ENCODE assay signal across 26 mouse cellular contexts in genomic region chr16:5429466-5429865, GRCm38 (mm10).
DNase-seq lines count a peak whose midpoint lies in the region; ATAC-seq and TF ChIP-seq lines count a peak whose summit lies in the region.
"Had no signal": no experiment of that assay in that cellular context is flagged by ENCODE, and none has a peak within 500 bp of the region (broad histone marks: within the 10 kb centered on the region; RNA-seq: fewer than 3 reads in every experiment).

No protein-coding gene starts in this region.

- peak; percentile 4 for DNase-seq in kidney, adult 18-20 months
- peak; percentile 30 for DNase-seq in kidney, adult 9 months
- DNase-seq in kidney, postnatal 4 days, result peak; percentile 4 to 15
- DNase-seq in right cerebral cortex, postnatal 14 days, result no peak
- DNase-seq in layer of hippocampus, adult 9-10 months (ENCODE audit: low spot score), result no peak
- DNase-seq: adrenal gland, adult 2 months; cerebellum, adult 18-20 months; cerebellum, postnatal 14 days; embryo, embryonic 11 days; gastrocnemius, adult 2 months; heart, postnatal 10 days; liver had no signal

- H3K4me3 ChIP-seq in kidney, embryonic 16.5 days (ENCODE audit: low read length), result no peak overlapping the region
- H3K4me3 ChIP-seq in bone marrow macrophage, adult 2 months (ENCODE audit: insufficient read depth, low read length), result no peak overlapping the region
- H3K4me3 ChIP-seq in intestine, embryonic 15.5 days (replicated peaks), result no peak overlapping the region
- H3K4me3 ChIP-seq: embryonic facial prominence, embryonic 13.5 days; erythroblast, embryonic 14.5 days; forebrain, embryonic 12.5 days; gastrocnemius, adult 2 months; heart, embryonic 12.5 days; limb, embryonic 10.5 days; liver, embryonic 15.5 days; lung, embryonic 15.5 days had no signal

- no peak overlapping the region for H3K9ac ChIP-seq in kidney, embryonic 16.5 days (replicated peaks; ENCODE audit: low read length)
- H3K9ac ChIP-seq in intestine, embryonic 15.5 days, result no peak overlapping the region
- H3K9ac ChIP-seq: embryonic facial prominence, embryonic 13.5 days; forebrain, embryonic 12.5 days; heart, embryonic 12.5 days; liver, embryonic 15.5 days; lung, embryonic 15.5 days had no signal

- ATAC-seq in kidney, embryonic 16.5 days (ENCODE audit: low FRiP score, low TSS enrichment), result no peak
- ATAC-seq in intestine, embryonic 15.5 days, result no peak

- H3K36me3 ChIP-seq in kidney, embryonic 16.5 days (ENCODE audit: insufficient read depth, low read length), result no peaks in the 10 kb centered on the region
- H3K36me3 ChIP-seq in intestine, embryonic 15.5 days, result no peaks in the 10 kb centered on the region
- H3K36me3 ChIP-seq: embryonic facial prominence, embryonic 13.5 days; forebrain, embryonic 12.5 days; G1E; heart, embryonic 12.5 days; limb, embryonic 10.5 days; liver, embryonic 15.5 days; lung, embryonic 15.5 days had no signal

- no peak overlapping the region for H3K27ac ChIP-seq in kidney, embryonic 16.5 days (ENCODE audit: low read length)
- peak overlapping the region; percentile 45 for H3K27ac ChIP-seq in bone marrow macrophage, adult 2 months (ENCODE audit: insufficient read depth, low read depth, low read length)
- H3K27ac ChIP-seq in intestine, embryonic 15.5 days, result no peak overlapping the region
- H3K27ac ChIP-seq: embryonic facial prominence, embryonic 13.5 days; forebrain, embryonic 12.5 days; gastrocnemius, adult 2 months; limb, embryonic 10.5 days; liver, embryonic 15.5 days; lung, embryonic 15.5 days; macrophage; stomach, postnatal 0 days had no signal

- H3K4me2 ChIP-seq in kidney, embryonic 16.5 days (replicated peaks; ENCODE audit: low read depth, low read length), result no peak overlapping the region
- H3K4me2 ChIP-seq in intestine, embryonic 15.5 days (replicated peaks), result no peak overlapping the region
- H3K4me2 ChIP-seq: embryonic facial prominence, embryonic 13.5 days; forebrain, embryonic 12.5 days; heart, embryonic 12.5 days; liver, embryonic 15.5 days; lung, embryonic 15.5 days; midbrain, embryonic 11.5 days had no signal

- no peaks in the 10 kb centered on the region for H3K27me3 ChIP-seq in kidney, embryonic 16.5 days (ENCODE audit: insufficient read depth, low read length)
- H3K27me3 ChIP-seq in intestine, embryonic 15.5 days (replicated peaks), result no peaks in the 10 kb centered on the region
- H3K27me3 ChIP-seq: embryonic facial prominence, embryonic 13.5 days; forebrain, embryonic 12.5 days; heart, embryonic 12.5 days; liver, embryonic 15.5 days; lung, embryonic 15.5 days had no signal

- 80% methylated on average over 2 of the region's 2 CpGs for WGBS in kidney, embryonic 16.5 days
- 69% methylated on average over 2 of the region's 2 CpGs for WGBS in intestine, embryonic 15.5 days

- TF ChIP-seq CTCF in bone marrow macrophage, adult 2 months (IDR thresholded peaks at IDR 0.05; ENCODE audit: low read depth, low read length), result no peak

- H3K4me1 ChIP-seq in kidney, embryonic 16.5 days (ENCODE audit: insufficient read depth, low read length), result no peaks in the 10 kb centered on the region
- peaks cover 42% of the 10 kb centered on the region for H3K4me1 ChIP-seq in bone marrow macrophage, adult 2 months (ENCODE audit: control insufficient read depth, insufficient read depth, low read length)
- H3K4me1 ChIP-seq in intestine, embryonic 15.5 days (replicated peaks), result no peaks in the 10 kb centered on the region
- H3K4me1 ChIP-seq: embryonic facial prominence, embryonic 13.5 days; forebrain, embryonic 12.5 days; limb, embryonic 10.5 days; lung, embryonic 15.5 days had no signal

- TF ChIP-seq POLR2A in bone marrow macrophage, adult 2 months (IDR thresholded peaks at IDR 0.05; ENCODE audit: borderline replicate concordance, low read depth, low read length), result no peak

- H3K9me3 ChIP-seq in kidney, embryonic 16.5 days (ENCODE audit: low read length), result no peaks in the 10 kb centered on the region
- no peaks in the 10 kb centered on the region for H3K9me3 ChIP-seq in intestine, embryonic 15.5 days
- H3K9me3 ChIP-seq: embryonic facial prominence, embryonic 13.5 days; forebrain, embryonic 12.5 days; heart, embryonic 12.5 days; limb, embryonic 10.5 days; liver, embryonic 15.5 days; lung, embryonic 15.5 days had no signal

Comparison
In these comparisons a context has a peak if more than half of its experiments do, and no peak if none do; other contexts are left out.
1. DNase-seq: peak in kidney, adult 18-20 months (single experiment), kidney, adult 9 months (single experiment) and kidney, postnatal 4 days (2 of 2); none in right cerebral cortex, postnatal 14 days (single experiment) and layer of hippocampus, adult 9-10 months (single experiment).